Mouse (Mus musculus) thymus, adult 2 months (tissue): Measurements from ENCODE around the gene Gm4559.

Experiments used
- CTCF ChIP-seq: fragments of 200-500 bp; IDR thresholded peaks from 2 replicates; pipeline ENCODE4 v1.5.1; 2012; ENCODE audit warnings: mild to moderate bottlenecking, control low read depth, low read length, moderate library complexity, borderline replicate concordance; ENCODE audit not compliant: control insufficient read depth, poor library complexity, insufficient read depth; ENCODE audit errors: extremely low read depth
- POLR2A ChIP-seq: fragments of 200-500 bp; IDR thresholded peaks from 2 replicates; pipeline ENCODE4 v1.6.1; 2012; ENCODE audit warnings: mild to moderate bottlenecking, low read length, control low read depth, moderate library complexity; ENCODE audit not compliant: control insufficient read depth, poor library complexity, insufficient read depth; ENCODE audit errors: extremely low read depth

DNA sequence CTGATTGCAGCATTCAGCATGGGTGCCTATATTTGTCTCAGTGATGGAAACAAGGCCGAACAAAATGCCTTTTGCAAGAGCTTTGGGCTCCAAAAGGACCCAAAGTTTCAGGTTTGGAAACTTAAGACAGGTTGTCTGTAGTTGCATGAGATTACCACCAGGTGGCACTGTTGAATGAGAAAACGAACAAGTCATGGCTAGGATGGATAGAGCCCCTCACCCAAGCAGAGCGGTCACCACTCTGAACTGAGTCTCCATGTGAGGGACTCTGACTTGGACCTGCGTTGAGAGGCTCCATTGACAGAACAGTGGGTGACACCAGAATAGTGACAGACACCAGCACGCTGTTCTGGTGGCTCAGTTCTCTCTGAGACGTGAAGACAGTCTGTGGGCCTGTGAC is 42.4 kb upstream of the Gm4559 start:
- TF ChIP-seq POLR2A (no peak), CTCF (peak; percentile 48; the same call in 1 of the 2 replicates)
